Mouse (Mus musculus) stomach, embryonic 14.5 days (tissue): ENCODE measurements around the gene Cmbl. TPM values are rescaled to one million over a fixed set of nuclear protein-coding genes. Genes with fewer than 3 reads are reported as not detected.

Source experiments
- ATAC-seq: fragments of 200-750 bp; cut with Nextera tagmentation; 2 replicates; pipeline ENCODE4 v1.8.0; 2017; ENCODE audit warnings: low read depth, moderate TSS enrichment; ENCODE audit not compliant: insufficient number of reproducible peaks, insufficient read depth, low FRiP score
- H3K27ac ChIP-seq: fragments of 300-500 bp; sonication (generic); 2 replicates; pipeline ENCODE4 v1.5.1; 2014; ENCODE audit warnings: mild to moderate bottlenecking, low read length, moderate library complexity, mixed read lengths
- H3K27me3 ChIP-seq: fragments of 300-500 bp; sonication (generic); 2 replicates; pipeline ENCODE4 v1.6.1; 2014; ENCODE audit warnings: low read length, control low read depth, mixed read lengths; ENCODE audit not compliant: control insufficient read depth, insufficient read depth
- H3K36me3 ChIP-seq: fragments of 300-500 bp; sonication (generic); 2 replicates; pipeline ENCODE4 v1.6.1; 2014; ENCODE audit warnings: mild to moderate bottlenecking, control low read depth, low read length, moderate library complexity, mixed read lengths; ENCODE audit not compliant: control insufficient read depth, insufficient read depth
- H3K4me1 ChIP-seq: fragments of 300-500 bp; sonication (generic); 2 replicates; pipeline ENCODE4 v1.6.1; 2014; ENCODE audit warnings: low read length, control low read depth, mixed read lengths; ENCODE audit not compliant: control insufficient read depth, insufficient read depth
- H3K4me2 ChIP-seq: fragments of 300-500 bp; sonication (generic); replicated peaks from 2 replicates; pipeline ENCODE4 v1.6.1; 2014; ENCODE audit warnings: low read depth, low read length, control low read depth
- H3K4me3 ChIP-seq: fragments of 300-500 bp; sonication (generic); 2 replicates; pipeline ENCODE4 v1.5.1; 2014; ENCODE audit warnings: low read depth, low read length, control low read depth
- H3K9ac ChIP-seq: fragments of 300-500 bp; sonication (generic); replicated peaks from 2 replicates; pipeline ENCODE4 v1.6.1; 2014; ENCODE audit warnings: low read depth, mild to moderate bottlenecking, control low read depth, low read length, moderate library complexity, mixed read lengths
- H3K9me3 ChIP-seq: fragments of 300-500 bp; sonication (generic); 2 replicates; pipeline ENCODE4 v1.6.1; 2016; ENCODE audit warnings: low read depth, low read length, control low read depth; ENCODE audit not compliant: control insufficient read depth
- WGBS: fragments of 180-500 bp; shearing (Covaris S2); extraction: QIAGEN DNeasy Blood & Tissue Kit; methylation state at CpG from one replicate; pipeline ENCODE4 v1.1.7; 2014; 5-methylcytosine and 5-hydroxymethylcytosine counted together
- polyA plus RNA-seq: library from polyadenylated mRNA; unstranded; fragments of >200 nt; fragmentation: Nextera tagmentation; extraction: Ambion mirVana; gene quantifications from 2 replicates; pipeline ENCODE4 v1.2.1, GENCODE M21; 2014

Cmbl gene
- polyA plus RNA-seq, 1 experiment from 2014 or later: 7.2 TPM

DNA sequence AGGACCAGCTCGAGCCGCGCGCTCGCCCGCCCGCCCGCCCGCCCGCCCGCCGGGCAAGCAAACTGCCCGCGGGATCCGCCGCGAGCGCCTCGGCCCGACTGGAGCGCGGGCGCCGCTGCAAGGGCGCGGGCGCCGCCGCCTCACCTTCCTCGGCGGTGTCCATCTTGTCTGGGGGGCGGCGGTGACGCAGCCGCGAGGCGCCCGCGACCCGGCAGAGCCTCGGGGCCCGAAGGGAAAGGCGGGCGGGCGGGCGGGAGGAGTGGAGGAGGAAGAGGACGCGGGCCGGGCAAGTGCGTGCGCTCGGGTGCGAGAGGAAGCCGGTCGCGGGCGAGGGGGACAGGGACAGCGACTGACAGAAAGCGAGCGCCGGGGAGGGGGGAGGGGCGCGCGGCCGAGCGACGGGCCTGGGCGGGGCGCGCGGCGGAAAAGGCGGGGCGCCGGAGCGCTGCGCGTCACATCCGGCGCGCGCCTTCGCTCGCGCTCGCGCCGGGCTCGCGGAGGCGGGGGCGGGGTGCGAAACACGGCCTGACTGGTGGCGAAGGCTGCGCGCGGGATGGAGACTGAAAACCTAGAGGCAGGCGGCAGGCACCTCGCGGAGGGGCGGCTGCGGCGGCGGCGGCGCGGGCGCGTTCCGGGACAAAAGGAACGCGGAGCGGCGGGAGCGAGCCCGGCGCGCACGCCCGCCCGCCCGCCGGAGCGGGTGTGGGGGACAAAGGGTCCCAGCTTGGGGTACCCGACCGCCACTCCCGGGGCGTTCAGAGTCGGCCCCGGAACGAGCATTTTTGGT, 34.3 kb upstream of the Cmbl start, which contains the start of gene March6:
TSS of gene March6 (minus strand) at position 395 of the 787 bp plus-strand sequence.
- Histone ChIP-seq H3K36me3 (no peaks in the 10 kb centered on the region), H3K27me3 (no peaks in the 10 kb centered on the region), H3K4me2 (peak within 1 kb of the TSS; percentile 71), H3K9me3 (no peaks in the 10 kb centered on the region; the same call in 1 of the 2 replicates), H3K4me3 (peak within 1 kb of the TSS; percentile 70), H3K4me1 (peaks cover 6% of the 10 kb centered on the region), H3K27ac (peak within 1 kb of the TSS; percentile 98), H3K9ac (peak within 1 kb of the TSS; percentile 92)
- peak; percentile 92 for ATAC-seq
- WGBS: under 1% methylated on average over 94 of the region's 132 CpGs

DNA sequence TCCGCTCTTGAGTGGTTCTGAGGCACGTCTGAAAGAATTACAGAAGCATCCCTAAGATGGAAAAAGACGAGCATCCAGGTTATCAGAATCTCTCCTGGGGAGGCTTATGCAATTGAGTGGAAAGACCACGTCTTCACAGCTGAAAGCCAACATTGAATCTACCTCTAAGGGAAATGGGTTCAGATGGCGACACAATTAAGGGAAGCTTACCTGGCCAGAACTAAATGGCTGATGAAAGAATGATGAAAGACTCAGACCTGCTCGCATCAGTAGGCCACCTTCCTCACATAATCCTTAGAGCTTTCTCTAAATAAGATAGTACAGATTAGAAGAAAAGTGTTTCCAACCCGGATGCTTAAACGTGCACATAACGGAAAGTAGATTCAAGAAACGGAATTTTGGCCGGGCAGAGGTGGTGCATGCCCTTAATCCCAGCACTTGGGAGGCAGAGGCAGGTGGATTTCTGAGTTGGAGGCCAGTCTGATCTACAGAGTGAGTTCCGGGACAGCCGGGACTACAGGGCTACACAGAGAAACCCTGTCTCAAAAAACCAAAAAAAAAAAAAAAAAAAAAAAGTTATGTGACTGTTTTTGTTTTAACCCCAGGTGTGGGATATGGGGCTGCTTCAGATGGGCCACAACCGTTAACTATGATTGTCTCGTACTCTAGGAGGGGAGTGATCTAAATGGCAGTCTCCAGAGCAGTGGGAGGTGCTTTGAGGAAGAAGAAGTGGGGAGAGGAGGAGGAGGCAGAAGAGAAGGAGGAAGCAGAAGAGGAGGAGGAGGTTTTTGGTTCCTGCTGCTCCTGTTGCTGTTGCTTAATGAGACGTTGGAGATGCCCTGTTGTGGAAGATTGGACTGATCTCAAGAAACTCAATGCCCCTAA, 33.5 kb upstream of the Cmbl start:
- Histone ChIP-seq H3K27me3 (no peaks in the 10 kb centered on the region), H3K4me3 (peak overlapping the region; percentile 70), H3K4me1 (peaks cover 6% of the 10 kb centered on the region), H3K9me3 (no peaks in the 10 kb centered on the region), H3K36me3 (no peaks in the 10 kb centered on the region), H3K4me2 (peak overlapping the region; percentile 64), H3K9ac (peak overlapping the region; percentile 92), H3K27ac (peak overlapping the region; percentile 98)
- no peak for ATAC-seq
- WGBS: 25% methylated on average over 16 of the region's 16 CpGs

DNA sequence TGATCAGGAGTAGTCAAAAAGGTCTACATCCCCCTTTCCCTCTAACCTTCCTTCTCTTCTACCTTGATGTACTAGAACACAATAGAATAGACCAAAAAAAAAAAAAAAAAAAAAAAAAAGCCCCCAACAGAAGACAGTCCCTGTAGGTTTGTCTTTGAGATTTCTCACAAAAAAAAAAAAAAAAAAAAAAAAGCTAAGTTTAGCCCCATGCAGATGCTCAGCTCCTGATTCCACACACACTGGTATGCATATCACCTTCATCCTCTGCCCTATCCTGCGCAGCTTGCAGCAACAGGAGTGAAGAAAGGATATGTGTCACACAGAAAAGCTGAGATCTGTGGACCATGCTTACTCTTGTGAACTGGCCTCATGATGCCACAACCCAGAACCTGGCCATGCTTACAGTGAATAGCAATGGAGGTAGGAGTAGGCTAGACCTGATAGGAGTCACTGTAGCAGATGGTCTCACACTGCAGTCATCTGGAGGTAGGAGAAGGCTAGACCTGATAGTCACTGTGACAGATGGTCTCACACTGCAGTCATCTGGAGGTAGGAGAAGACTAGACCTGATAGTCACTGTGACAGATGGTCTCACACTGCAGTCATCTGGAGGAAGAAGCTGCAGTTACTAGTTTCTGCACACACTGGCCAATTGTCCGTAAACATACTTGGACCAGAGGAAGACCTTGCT, 32.7 kb upstream of the Cmbl start:
- no peak overlapping the region for H3K9ac ChIP-seq
- H3K9me3 ChIP-seq: no peaks in the 10 kb centered on the region
- no peak overlapping the region for H3K27ac ChIP-seq
- WGBS: 97% methylated on average over 2 of the region's 2 CpGs
- no peak overlapping the region for H3K4me3 ChIP-seq
- peaks cover 6% of the 10 kb centered on the region for H3K4me1 ChIP-seq
- H3K4me2 ChIP-seq: no peak overlapping the region
- H3K36me3 ChIP-seq: no peaks in the 10 kb centered on the region
- no peaks in the 10 kb centered on the region for H3K27me3 ChIP-seq
- ATAC-seq: no peak

DNA sequence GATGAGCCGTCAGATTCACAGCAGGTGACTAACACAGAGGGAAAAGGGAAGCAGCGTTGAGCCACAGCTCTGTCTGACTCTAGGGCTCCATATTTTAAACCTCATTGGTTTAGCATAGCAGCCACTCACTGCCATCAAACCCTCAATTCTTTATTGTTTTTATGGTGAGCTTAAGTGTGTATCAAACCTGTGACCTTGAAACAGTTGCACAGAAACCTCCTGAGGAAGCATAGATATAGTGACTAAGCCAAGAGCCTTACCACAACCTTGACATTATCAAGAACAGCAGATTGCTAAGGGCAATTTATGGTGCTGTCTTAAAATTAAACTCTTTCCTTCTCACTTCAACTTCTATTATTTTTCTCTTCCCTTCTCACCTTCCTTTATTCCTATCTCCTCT, 31.7 kb upstream of the Cmbl start:
- no peaks in the 10 kb centered on the region for H3K36me3 ChIP-seq
- H3K9ac ChIP-seq: no peak overlapping the region
- H3K27ac ChIP-seq: no peak overlapping the region
- no peak overlapping the region for H3K4me2 ChIP-seq
- WGBS: 86% methylated on average over 2 of the region's 2 CpGs
- peaks cover 6% of the 10 kb centered on the region for H3K4me1 ChIP-seq
- no peaks in the 10 kb centered on the region for H3K9me3 ChIP-seq
- H3K27me3 ChIP-seq: no peaks in the 10 kb centered on the region
- ATAC-seq: no peak
- no peak overlapping the region for H3K4me3 ChIP-seq

DNA sequence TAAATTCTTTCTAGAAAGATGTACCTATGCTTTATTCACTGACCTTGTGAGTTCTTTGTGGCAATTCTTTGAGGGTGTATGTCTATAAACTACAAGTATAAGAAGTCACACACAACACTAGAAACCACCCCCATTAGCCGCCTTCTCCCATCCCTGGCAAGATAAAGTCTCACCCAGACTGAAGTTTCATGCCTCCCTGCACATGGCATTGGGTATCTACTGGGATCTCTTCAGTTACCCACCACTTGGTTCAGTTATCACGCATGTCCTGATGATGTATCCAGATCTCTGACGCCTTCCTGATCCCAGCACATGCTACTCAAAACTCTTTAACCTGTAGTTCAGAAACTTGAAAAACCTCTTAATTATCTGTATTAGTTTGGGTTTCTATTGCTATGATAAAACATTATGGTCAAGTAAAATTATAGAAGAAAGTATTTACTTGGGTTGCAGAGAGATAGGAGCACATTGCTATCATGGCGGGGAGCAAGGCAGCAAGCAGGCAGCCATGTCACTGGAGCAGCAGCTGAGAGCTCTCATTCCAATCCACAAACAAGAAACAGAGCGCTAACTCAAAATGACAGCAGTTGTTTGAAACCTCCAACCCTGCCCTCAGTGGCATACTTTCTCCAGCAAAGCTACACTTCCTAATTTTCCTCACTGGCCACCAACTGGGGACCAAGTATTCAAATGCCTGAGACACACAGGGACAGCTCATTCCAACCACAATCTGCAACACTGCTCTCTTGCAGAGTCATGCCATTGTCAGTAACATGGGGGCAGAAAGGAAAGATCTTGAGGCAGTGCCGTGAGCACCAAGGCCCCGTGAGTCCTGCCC, 30.5 kb upstream of the Cmbl start:
- Histone ChIP-seq H3K36me3 (no peaks in the 10 kb centered on the region), H3K27me3 (no peaks in the 10 kb centered on the region), H3K4me3 (no peak overlapping the region), H3K4me2 (no peak overlapping the region), H3K9ac (no peak overlapping the region), H3K4me1 (no peaks in the 10 kb centered on the region), H3K9me3 (no peaks in the 10 kb centered on the region), H3K27ac (no peak overlapping the region)
- no peak for ATAC-seq
- WGBS: 87% methylated on average over 7 of the region's 7 CpGs

DNA sequence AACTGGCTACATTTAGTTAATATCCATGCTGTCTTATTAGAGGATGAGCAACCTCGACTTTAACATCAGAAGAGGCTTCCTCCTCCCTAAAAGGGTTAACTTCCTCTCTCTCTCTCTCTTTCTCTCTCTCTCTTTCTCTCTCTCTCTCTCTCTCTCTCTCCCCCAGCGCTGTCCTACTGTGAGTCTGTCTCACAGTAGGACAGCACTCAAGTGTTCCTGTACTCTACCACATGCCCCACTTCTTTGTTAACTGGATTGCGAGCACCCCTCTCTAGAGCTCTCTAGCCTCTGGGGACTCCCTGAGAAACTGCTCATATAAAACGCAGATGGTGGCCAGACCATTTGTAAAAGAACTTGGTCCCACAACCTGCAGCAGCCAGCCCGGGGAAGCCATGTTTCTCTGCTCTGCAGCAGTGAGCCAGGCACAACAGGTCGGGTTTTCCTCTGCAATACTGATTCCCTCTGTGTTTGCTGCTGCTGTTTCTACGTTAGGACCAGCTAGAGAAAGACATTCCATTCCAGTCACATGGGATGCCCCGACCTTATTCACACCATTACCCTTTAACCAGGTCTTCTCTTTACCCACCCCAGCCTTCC, 29.8 kb upstream of the Cmbl start:
- Histone ChIP-seq H3K4me1 (0 out of 2 replicates have a peak, but pooled peaks cover under 1% of the 10 kb centered on the region), H3K9me3 (no peaks in the 10 kb centered on the region), H3K27me3 (no peaks in the 10 kb centered on the region), H3K36me3 (no peaks in the 10 kb centered on the region), H3K9ac (no peak overlapping the region), H3K27ac (no peak overlapping the region), H3K4me3 (no peak overlapping the region), H3K4me2 (no peak overlapping the region)
- ATAC-seq: no peak
- WGBS: 37% methylated on average over 8 of the region's 8 CpGs

DNA sequence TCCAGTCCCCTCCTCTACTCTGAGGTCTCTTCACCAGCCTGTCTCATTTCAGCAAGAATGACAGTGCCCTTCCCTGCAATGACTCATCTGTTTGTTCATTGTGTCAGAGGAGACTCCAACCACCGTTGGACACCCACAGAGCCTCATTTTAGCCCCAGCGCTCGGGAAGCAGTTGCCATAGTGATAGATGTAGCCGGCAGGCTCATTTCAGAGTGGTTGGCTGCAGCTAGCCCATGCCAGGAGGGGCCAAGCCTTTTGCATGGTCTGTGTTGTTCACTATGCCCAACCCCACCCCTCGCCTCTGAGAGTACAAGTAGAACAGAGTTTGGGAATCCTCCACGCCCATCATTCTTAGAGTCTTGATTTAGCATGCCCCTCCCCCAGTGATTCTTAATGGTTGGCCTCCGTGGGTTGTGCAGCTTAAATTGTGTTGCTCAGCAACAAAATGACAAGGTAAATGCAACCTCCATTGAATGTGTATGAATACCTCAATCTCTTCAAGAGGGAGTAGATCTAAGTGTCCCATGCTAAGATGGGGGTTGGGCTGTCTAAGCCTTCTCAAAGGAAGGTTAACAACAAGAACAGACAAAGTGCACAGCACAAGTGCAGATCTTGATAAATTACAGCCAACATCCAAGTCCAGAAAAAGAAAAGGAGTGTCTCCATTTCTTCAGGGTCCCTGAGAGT, 29.0 kb upstream of the Cmbl start:
- WGBS: 16% methylated on average over 7 of the region's 7 CpGs
- Histone ChIP-seq H3K27me3 (no peaks in the 10 kb centered on the region), H3K4me2 (no peak overlapping the region), H3K9ac (no peak overlapping the region), H3K9me3 (no peaks in the 10 kb centered on the region), H3K4me3 (no peak overlapping the region), H3K4me1 (0 out of 2 replicates have a peak, but pooled peaks cover 5% of the 10 kb centered on the region), H3K36me3 (no peaks in the 10 kb centered on the region), H3K27ac (no peak overlapping the region)
- ATAC-seq: no peak
